Mouse (Mus musculus): Measurements from ENCODE around the gene Ror2.

- TF ChIP-seq GATA1 (IDR thresholded peaks at IDR 0.05; ENCODE audit: borderline replicate concordance, low read length) (no peak), FLI1 (IDR thresholded peaks at IDR 0.05; ENCODE audit: low read length) (no peak)
Measured at GRCm38 (mm10) chr13:53196690-53197089, 89.2 kb downstream of the Ror2 start.

Measured in megakaryocyte, embryonic 14.5 days (primary cell).